Mouse (Mus musculus): ENCODE data around the gene Lilrb4a.
"Not testable (repeated sequence)": the region's sequence is repeated elsewhere in the genome, so short reads cannot be mapped to it uniquely, and the experiment has no call there.

Gene Lilrb4a

GRCm38 (mm10) chr10:51490691-51491090 is at the start of gene Lilrb4a:
Gene Lilrb4a, plus strand, starts transcription at chr10:51490956.
- in situ Hi-C loops (cut with MboI), result not testable (repeated sequence)

- in situ Hi-C loops (cut with MboI), result loop anchor here (25.0 kb wide), 1 partner anchor 936 kb away; the partner anchor contains the start of genes Gopc and Nepn
These were observed 39.1 kb upstream of the Lilrb4a start for GRCm38 (mm10) chr10:51451610-51452009.

- in situ Hi-C loops (cut with MboI), result loop anchor here (25.0 kb wide), 1 partner anchor 934 kb away; the partner anchor contains the start of genes Gopc and Nepn
These were observed 37.0 kb upstream of the Lilrb4a start for GRCm38 (mm10) chr10:51453616-51454298.

- in situ Hi-C loops (cut with MboI), result loop anchor here (25.0 kb wide), 1 partner anchor 933 kb away; the partner anchor contains the start of genes Gopc and Nepn
These were observed 36.4 kb upstream of the Lilrb4a start for GRCm38 (mm10) chr10:51454365-51454764.

GRCm38 (mm10) chr10:51455762-51456161 is 35.0 kb upstream of the Lilrb4a start:
- in situ Hi-C loops (cut with MboI), result loop anchor here (25.0 kb wide), 1 partner anchor 932 kb away; the partner anchor contains the start of genes Gopc and Nepn

GRCm38 (mm10) chr10:51456369-51456768 is 34.4 kb upstream of the Lilrb4a start:
- in situ Hi-C loops (cut with MboI), result loop anchor here (25.0 kb wide), 1 partner anchor 931 kb away; the partner anchor contains the start of genes Gopc and Nepn

- in situ Hi-C loops (cut with MboI), result loop anchor here (25.0 kb wide), 1 partner anchor 924 kb away; the partner anchor contains the start of genes Gopc and Nepn
These were observed 27.0 kb upstream of the Lilrb4a start for GRCm38 (mm10) chr10:51463800-51464199.

GRCm38 (mm10) chr10:51480397-51480796 is 10.4 kb upstream of the Lilrb4a start, which contains the start of the genes Gm49339 and Lilr4b:
Gene Gm49339, plus strand, starts transcription at chr10:51480612.
Gene Lilr4b, plus strand, starts transcription at chr10:51480632.
- in situ Hi-C loops (cut with MboI), result not testable (repeated sequence)

- in situ Hi-C loops (cut with MboI), result no loop called here
These were observed 29.3 kb downstream of the Lilrb4a start for GRCm38 (mm10) chr10:51520021-51520420.

- in situ Hi-C loops (cut with MboI), result no loop called here
These were observed 30.7 kb downstream of the Lilrb4a start for GRCm38 (mm10) chr10:51521453-51521852.

GRCm38 (mm10) chr10:51526090-51526489 is 35.3 kb downstream of the Lilrb4a start:
- in situ Hi-C loops (cut with MboI), result loop anchor here (25.0 kb wide), 1 partner anchor 114 kb away; no protein-coding TSS in a partner anchor

- in situ Hi-C loops (cut with MboI), result loop anchor here (25.0 kb wide), 1 partner anchor 114 kb away; no protein-coding TSS in a partner anchor
These were observed 35.9 kb downstream of the Lilrb4a start for GRCm38 (mm10) chr10:51526633-51527032.

GRCm38 (mm10) chr10:51528840-51529434 is 38.2 kb downstream of the Lilrb4a start:
- in situ Hi-C loops (cut with MboI), result loop anchor here (25.0 kb wide), 1 partner anchor 117 kb away; no protein-coding TSS in a partner anchor

GRCm38 (mm10) chr10:51529497-51529896 is 38.7 kb downstream of the Lilrb4a start:
- in situ Hi-C loops (cut with MboI), result loop anchor here (25.0 kb wide), 1 partner anchor 117 kb away; no protein-coding TSS in a partner anchor

- in situ Hi-C loops (cut with MboI), result loop anchor here (25.0 kb wide), 1 partner anchor 119 kb away; no protein-coding TSS in a partner anchor
These were observed 40.1 kb downstream of the Lilrb4a start for GRCm38 (mm10) chr10:51530813-51531212.

All from mature B cell (primary cell).